Mouse (Mus musculus) intestine, embryonic 15.5 days (tissue): Measurements from ENCODE around the gene Klre1. TPM values are rescaled to one million over a fixed set of nuclear protein-coding genes. Genes with fewer than 3 reads are reported as not detected.
"Not testable (repeated sequence)": the region's sequence is repeated elsewhere in the genome, so short reads cannot be mapped to it uniquely, and the experiment has no call there.

ENCODE experiments used
- ATAC-seq: fragments of 200-750 bp; cut with Nextera tagmentation; 2 replicates; pipeline ENCODE4 v1.8.0; 2017; ENCODE audit warnings: moderate TSS enrichment, moderate library complexity
- H3K27ac ChIP-seq: fragments of 300-500 bp; sonication (generic); 2 replicates; pipeline ENCODE4 v1.5.1; 2015; ENCODE audit warnings: mild to moderate bottlenecking, inconsistent platforms
- H3K27me3 ChIP-seq: fragments of 300-500 bp; sonication (generic); replicated peaks from 2 replicates; pipeline ENCODE4 v1.6.1; 2015; ENCODE audit warnings: inconsistent platforms
- H3K36me3 ChIP-seq: fragments of 300-500 bp; sonication (generic); 2 replicates; pipeline ENCODE4 v1.6.1; 2015; ENCODE audit warnings: inconsistent platforms
- H3K4me1 ChIP-seq: fragments of 300-500 bp; sonication (generic); replicated peaks from 2 replicates; pipeline ENCODE4 v1.6.1; 2015; ENCODE audit warnings: inconsistent platforms
- H3K4me2 ChIP-seq: fragments of 300-500 bp; sonication (generic); replicated peaks from 2 replicates; pipeline ENCODE4 v1.6.1; 2015; ENCODE audit warnings: mild to moderate bottlenecking, inconsistent platforms
- H3K4me3 ChIP-seq: fragments of 300-500 bp; sonication (generic); replicated peaks from 2 replicates; pipeline ENCODE4 v1.5.1; 2015; ENCODE audit warnings: inconsistent platforms
- H3K9ac ChIP-seq: fragments of 300-500 bp; sonication (generic); 2 replicates; pipeline ENCODE4 v1.6.1; 2015; ENCODE audit warnings: inconsistent platforms
- H3K9me3 ChIP-seq: fragments of 300-500 bp; sonication (generic); 2 replicates; pipeline ENCODE4 v1.6.1; 2016; ENCODE audit warnings: inconsistent platforms
- WGBS: fragments of 180-500 bp; shearing (Covaris S2); methylation state at CpG from one replicate; pipeline ENCODE4 v1.1.7; 2015; 5-methylcytosine and 5-hydroxymethylcytosine counted together
- polyA plus RNA-seq: library from polyadenylated mRNA; unstranded; fragments of >200 nt; fragmentation: Nextera tagmentation; extraction: Ambion mirVana; gene quantifications from 2 replicates; pipeline ENCODE4 v1.2.1, GENCODE M21; 2015

The Klre1 gene
- polyA plus RNA-seq, 1 experiment from 2014 or later: not detected

GRCm38 (mm10) chr6:129608372-129608771, 30.7 kb downstream of the Klre1 start:
- H3K9ac ChIP-seq: no peak overlapping the region
- no peaks in the 10 kb centered on the region for H3K36me3 ChIP-seq
- H3K27ac ChIP-seq: no peak overlapping the region
- H3K4me1 ChIP-seq: no peaks in the 10 kb centered on the region
- H3K4me3 ChIP-seq: no peak overlapping the region
- H3K4me2 ChIP-seq: no peak overlapping the region
- no peaks in the 10 kb centered on the region for H3K9me3 ChIP-seq
- ATAC-seq: no peak
- H3K27me3 ChIP-seq: no peaks in the 10 kb centered on the region

DNA sequence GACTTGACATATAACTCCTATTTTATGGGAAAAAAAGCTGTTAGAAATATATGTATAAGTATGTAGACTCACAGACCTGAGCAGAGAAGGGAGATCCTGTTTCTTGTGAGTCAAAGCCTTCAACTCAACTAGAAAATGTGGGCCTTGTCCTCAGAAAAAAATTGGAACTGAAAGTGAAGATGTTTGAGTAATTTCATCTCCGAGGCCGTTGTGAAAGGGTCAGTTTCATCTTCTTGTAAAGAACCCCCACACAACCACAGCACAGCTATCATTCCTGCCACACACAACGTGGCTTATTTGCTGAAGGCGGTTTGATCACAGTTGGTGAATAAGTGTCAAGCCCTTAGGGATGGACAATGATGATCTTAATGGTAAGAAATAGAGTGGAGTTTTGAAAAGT, 46.0 kb downstream of the Klre1 start, which contains the start of gene Klrk1:
Klrk1 (minus strand) TSS at position 130 of the 400 bp plus-strand sequence.
- Histone ChIP-seq H3K27me3 (no peaks in the 10 kb centered on the region), H3K4me3 (no peak within 1 kb of the TSS), H3K4me2 (no peak within 1 kb of the TSS), H3K27ac (no peak within 1 kb of the TSS), H3K36me3 (no peaks in the 10 kb centered on the region), H3K9ac (no peak within 1 kb of the TSS), H3K9me3 (no peaks in the 10 kb centered on the region), H3K4me1 (no peaks in the 10 kb centered on the region)
- 77% methylated on average over 4 of the region's 4 CpGs for WGBS
- ATAC-seq: no peak

GRCm38 (mm10) chr6:129631046-129631445, 53.3 kb downstream of the Klre1 start:
- H3K9ac ChIP-seq, H3K9me3 ChIP-seq, H3K27ac ChIP-seq, H3K27me3 ChIP-seq, H3K4me2 ChIP-seq, H3K36me3 ChIP-seq, H3K4me1 ChIP-seq, H3K4me3 ChIP-seq, ATAC-seq: not testable (repeated sequence)
- WGBS: 80% methylated on average over 2 of the region's 2 CpGs

Other genes with a start within 250 kb of the Klre1 start
- not detected in 2 replicates for gene 4922502D21Rik, start 246.1 kb upstream of the Klre1 start, polyA plus RNA-seq
- gene Clec12a, start 235.2 kb upstream of the Klre1 start, polyA plus RNA-seq: 0.80 and 0.87 TPM in 2 replicates
- gene Clec12b, start 192.0 kb upstream of the Klre1 start, polyA plus RNA-seq: not detected in 2 replicates
- gene Clec1b, start 180.6 kb upstream of the Klre1 start, polyA plus RNA-seq: 1.2 and 1.3 TPM in 2 replicates
- gene Clec9a, start 169.0 kb upstream of the Klre1 start, polyA plus RNA-seq: 0.13 and 0.20 TPM in 2 replicates
- gene Clec1a, start 125.9 kb upstream of the Klre1 start, polyA plus RNA-seq: 3.8 and 4.3 TPM in 2 replicates
- 0.04 and 0.13 TPM in 2 replicates for gene Olr1, start 70.7 kb upstream of the Klre1 start, polyA plus RNA-seq
- 0.09 TPM in 1 of 2 replicates, not detected in the other for gene Tmem52b, start 65.3 kb upstream of the Klre1 start, polyA plus RNA-seq
- 38.5 and 43.7 TPM in 2 replicates for gene Gabarapl1, start 44.7 kb upstream of the Klre1 start, polyA plus RNA-seq
- 1.3 and 1.8 TPM in 2 replicates for gene Klrd1, start 13.9 kb downstream of the Klre1 start, polyA plus RNA-seq
- gene Klrk1, start 46.0 kb downstream of the Klre1 start, polyA plus RNA-seq: 0.15 and 0.29 TPM in 2 replicates
- not detected in 2 replicates for gene Klrc3, start 65.4 kb downstream of the Klre1 start, polyA plus RNA-seq
- gene Klrc2, start 82.8 kb downstream of the Klre1 start, polyA plus RNA-seq: 0.09 TPM in 1 of 2 replicates, not detected in the other
- gene Klrc1, start 101.1 kb downstream of the Klre1 start, polyA plus RNA-seq: 0.39 and 0.40 TPM in 2 replicates
- not detected in 2 replicates for gene Klri1, start 139.2 kb downstream of the Klre1 start, polyA plus RNA-seq
- gene Klri2, start 162.6 kb downstream of the Klre1 start, polyA plus RNA-seq: 0.10 and 0.11 TPM in 2 replicates
- not detected in 2 replicates for gene Gm156, start 206.4 kb downstream of the Klre1 start, polyA plus RNA-seq